Mouse (Mus musculus): ENCODE results near the gene B3gnt2. TPM values are rescaled to one million over a fixed set of nuclear protein-coding genes. Genes with fewer than 3 reads are reported as not detected.
"Not testable (repeated sequence)": the region's sequence is repeated elsewhere in the genome, so short reads cannot be mapped to it uniquely, and the experiment has no call there.

The B3gnt2 gene
- polyA plus RNA-seq, 1 experiment: 9.7 TPM

- H3K27me3 ChIP-seq (ENCODE audit: control insufficient read depth, insufficient read depth, low read length): no peaks in the 10 kb centered on the region
- peak overlapping the region; percentile 54 for H3K27ac ChIP-seq (ENCODE audit: insufficient read depth, low read depth, low read length)
- peaks cover 10% of the 10 kb centered on the region; the same call in 1 of the 2 replicates for H3K4me1 ChIP-seq (ENCODE audit: control insufficient read depth, insufficient read depth, insufficient read length, low read length)
- TF ChIP-seq CTCF (IDR thresholded peaks at IDR 0.05; ENCODE audit: extremely low read depth, insufficient read length, insufficient replicate concordance, low read depth, low read length) (no peak), POLR2A (IDR thresholded peaks at IDR 0.05; ENCODE audit: low read depth, low read length) (no peak)
- H3K36me3 ChIP-seq (ENCODE audit: control insufficient read depth, insufficient read depth, low read length): no peaks in the 10 kb centered on the region
- no peak overlapping the region for H3K4me3 ChIP-seq (ENCODE audit: low read depth, low read length)
- 86% methylated on average over 5 of the region's 5 CpGs for WGBS
These were observed 117.0 kb downstream of the B3gnt2 start for GRCm38 (mm10) chr11:22743561-22744269.

- no peak overlapping the region for H3K4me3 ChIP-seq (ENCODE audit: low read depth, low read length)
- no peaks in the 10 kb centered on the region for H3K27me3 ChIP-seq (ENCODE audit: control insufficient read depth, insufficient read depth, low read length)
- no peaks in the 10 kb centered on the region for H3K36me3 ChIP-seq (ENCODE audit: control insufficient read depth, insufficient read depth, low read length)
- TF ChIP-seq POLR2A (IDR thresholded peaks at IDR 0.05; ENCODE audit: low read depth, low read length): no peak
- TF ChIP-seq CTCF (IDR thresholded peaks at IDR 0.05; ENCODE audit: extremely low read depth, insufficient read length, insufficient replicate concordance, low read depth, low read length): no peak
- H3K27ac ChIP-seq (ENCODE audit: insufficient read depth, low read depth, low read length): no peak overlapping the region
- WGBS: 86% methylated on average over 7 of the region's 7 CpGs
- peaks cover 10% of the 10 kb centered on the region; the same call in 1 of the 2 replicates for H3K4me1 ChIP-seq (ENCODE audit: control insufficient read depth, insufficient read depth, insufficient read length, low read length)
These were observed 118.6 kb downstream of the B3gnt2 start for GRCm38 (mm10) chr11:22741998-22742626.

- H3K36me3 ChIP-seq (ENCODE audit: control insufficient read depth, insufficient read depth, low read length): no peaks in the 10 kb centered on the region
- no peak overlapping the region for H3K27ac ChIP-seq (ENCODE audit: insufficient read depth, low read depth, low read length)
- peaks cover 10% of the 10 kb centered on the region; the same call in 1 of the 2 replicates for H3K4me1 ChIP-seq (ENCODE audit: control insufficient read depth, insufficient read depth, insufficient read length, low read length)
- no peak overlapping the region for H3K4me3 ChIP-seq (ENCODE audit: low read depth, low read length)
- no peak for TF ChIP-seq POLR2A (IDR thresholded peaks at IDR 0.05; ENCODE audit: low read depth, low read length)
- TF ChIP-seq CTCF (IDR thresholded peaks at IDR 0.05; ENCODE audit: extremely low read depth, insufficient read length, insufficient replicate concordance, low read depth, low read length): no peak
- H3K27me3 ChIP-seq (ENCODE audit: control insufficient read depth, insufficient read depth, low read length): no peaks in the 10 kb centered on the region
- WGBS: 50% methylated on average over 3 of the region's 3 CpGs
These were observed 119.3 kb downstream of the B3gnt2 start for GRCm38 (mm10) chr11:22741436-22741835.

DNA sequence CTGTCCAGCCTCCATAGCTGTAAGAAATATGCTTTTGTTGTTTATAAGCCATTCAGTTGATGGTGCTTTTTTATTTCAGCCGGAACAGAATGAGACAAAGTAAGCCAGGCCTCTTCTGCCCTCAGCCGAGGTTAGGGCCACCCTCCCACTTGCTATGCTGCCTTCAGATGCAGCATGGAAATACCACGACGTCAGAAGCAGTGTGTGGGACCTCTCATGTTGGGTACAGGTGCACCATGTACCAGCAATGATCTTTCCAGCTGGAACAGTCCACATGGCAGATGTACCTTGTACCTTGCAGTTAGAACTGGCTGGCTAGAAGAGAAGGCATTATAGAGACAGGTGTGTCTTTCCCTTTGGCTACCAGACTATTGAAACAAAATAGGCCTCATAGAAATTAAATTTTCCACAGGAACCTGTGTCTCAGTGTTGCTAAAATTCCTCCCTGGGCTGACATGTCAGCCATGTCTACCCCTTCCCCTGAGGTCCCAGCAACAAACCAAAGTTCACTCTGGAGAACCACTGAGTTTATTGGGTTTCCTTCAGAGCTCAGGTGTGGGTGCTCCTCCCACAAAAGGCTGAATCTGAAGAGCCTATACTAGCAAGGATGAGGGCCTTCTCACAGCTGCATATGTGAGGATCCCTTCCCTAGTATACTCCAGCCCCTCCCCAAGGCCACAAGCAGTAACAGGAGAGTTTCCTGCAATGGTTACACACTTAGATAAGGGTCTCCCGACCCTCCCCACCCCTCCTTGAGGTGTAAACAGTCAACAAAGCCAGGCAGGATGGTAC is 121.1 kb downstream of the B3gnt2 start:
- 24% methylated on average over 5 of the region's 5 CpGs for WGBS
- Histone ChIP-seq H3K27ac (ENCODE audit: insufficient read depth, low read depth, low read length) (peak overlapping the region; percentile 16), H3K4me3 (ENCODE audit: low read depth, low read length) (no peak overlapping the region), H3K27me3 (ENCODE audit: control insufficient read depth, insufficient read depth, low read length) (no peaks in the 10 kb centered on the region), H3K36me3 (ENCODE audit: control insufficient read depth, insufficient read depth, low read length) (no peaks in the 10 kb centered on the region), H3K4me1 (ENCODE audit: control insufficient read depth, insufficient read depth, insufficient read length, low read length) (peaks cover 12% of the 10 kb centered on the region; the same call in 1 of the 2 replicates)
- TF ChIP-seq POLR2A (IDR thresholded peaks at IDR 0.05; ENCODE audit: low read depth, low read length): no peak
- no peak for TF ChIP-seq CTCF (IDR thresholded peaks at IDR 0.05; ENCODE audit: extremely low read depth, insufficient read length, insufficient replicate concordance, low read depth, low read length)

DNA sequence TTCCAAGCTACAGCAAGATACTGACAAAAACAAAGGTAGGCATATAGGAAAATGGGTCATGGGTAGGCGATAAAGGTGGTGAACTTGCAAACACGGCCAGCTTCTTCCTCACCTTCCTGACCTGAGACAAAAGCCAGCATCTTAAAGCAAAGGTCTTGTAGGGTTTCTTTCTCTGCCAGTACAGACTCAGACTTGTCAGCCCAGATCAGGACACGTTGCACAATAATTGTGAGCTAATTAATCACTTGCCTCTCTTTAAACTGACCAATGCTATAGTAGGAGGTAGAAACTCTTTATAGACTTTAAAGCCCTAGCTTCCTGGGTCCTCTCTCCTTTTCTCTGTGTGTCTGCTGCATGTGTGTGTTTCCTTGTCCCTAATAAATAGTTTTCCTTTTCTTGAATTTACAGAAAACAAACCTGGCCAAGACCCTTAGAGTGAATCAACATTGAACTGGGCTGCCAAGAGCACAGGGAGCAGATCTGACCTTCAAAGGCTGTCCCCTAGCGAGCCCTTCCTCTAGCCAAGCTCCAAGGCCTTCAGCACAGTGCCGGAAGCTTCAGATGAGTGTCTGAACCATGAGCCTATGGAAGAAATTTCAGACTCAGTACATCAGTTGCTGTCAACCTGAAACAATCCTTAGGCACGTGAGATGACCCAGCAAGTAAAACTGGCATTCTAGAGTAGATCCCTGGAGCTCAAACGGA is 124.1 kb downstream of the B3gnt2 start:
- TF ChIP-seq POLR2A (IDR thresholded peaks at IDR 0.05; ENCODE audit: low read depth, low read length) (no peak), CTCF (IDR thresholded peaks at IDR 0.05; ENCODE audit: extremely low read depth, insufficient read length, insufficient replicate concordance, low read depth, low read length) (no peak)
- no peaks in the 10 kb centered on the region for H3K36me3 ChIP-seq (ENCODE audit: control insufficient read depth, insufficient read depth, low read length)
- 83% methylated on average over 7 of the region's 7 CpGs for WGBS

GRCm38 (mm10) chr11:22735128-22735527 is 125.6 kb downstream of the B3gnt2 start:
- H3K27me3 ChIP-seq (ENCODE audit: control insufficient read depth, insufficient read depth, low read length); H3K4me3 ChIP-seq (ENCODE audit: low read depth, low read length); H3K4me1 ChIP-seq (ENCODE audit: control insufficient read depth, insufficient read depth, insufficient read length, low read length); H3K27ac ChIP-seq (ENCODE audit: insufficient read depth, low read depth, low read length); H3K36me3 ChIP-seq (ENCODE audit: control insufficient read depth, insufficient read depth, low read length): not testable (repeated sequence)
- 27% methylated on average over 5 of the region's 5 CpGs for WGBS

More for the DNA sequence above, 124.1 kb downstream of the B3gnt2 start:
- peaks cover 8% of the 10 kb centered on the region; the same call in 1 of the 2 replicates for H3K4me1 ChIP-seq (ENCODE audit: control insufficient read depth, insufficient read depth, insufficient read length, low read length)
- no peak overlapping the region for H3K27ac ChIP-seq (ENCODE audit: insufficient read depth, low read depth, low read length)
- H3K27me3 ChIP-seq (ENCODE audit: control insufficient read depth, insufficient read depth, low read length): no peaks in the 10 kb centered on the region
- H3K4me3 ChIP-seq (ENCODE audit: low read depth, low read length): no peak overlapping the region

All from small intestine, adult 2 months (tissue).